Mouse (Mus musculus) neural tube, embryonic 14.5 days (tissue): Measurements from ENCODE around the gene Atxn1. TPM values are rescaled to one million over a fixed set of nuclear protein-coding genes. Genes with fewer than 3 reads are reported as not detected.

Source experiments
- ATAC-seq: fragments of 200-750 bp; cut with Nextera tagmentation; 2 replicates; pipeline ENCODE4 v1.8.0; 2017; ENCODE audit warnings: low read depth, mild to moderate bottlenecking, moderate TSS enrichment, moderate library complexity
- H3K27ac ChIP-seq: fragments of 300-500 bp; sonication (generic); 2 replicates; pipeline ENCODE4 v1.5.1; 2014; ENCODE audit warnings: low read depth, mild to moderate bottlenecking, control low read depth, low read length, moderate library complexity, mixed read lengths
- H3K27me3 ChIP-seq: fragments of 300-500 bp; sonication (generic); 2 replicates; pipeline ENCODE4 v1.6.1; 2014; ENCODE audit warnings: low read length; ENCODE audit not compliant: control insufficient read depth, insufficient read depth
- H3K36me3 ChIP-seq: fragments of 300-500 bp; sonication (generic); 2 replicates; pipeline ENCODE4 v1.6.1; 2014; ENCODE audit warnings: low read length, mixed read lengths; ENCODE audit not compliant: control insufficient read depth, insufficient read depth
- H3K4me1 ChIP-seq: fragments of 300-500 bp; sonication (generic); 2 replicates; pipeline ENCODE4 v1.6.1; 2014; ENCODE audit warnings: low read length; ENCODE audit not compliant: control insufficient read depth, insufficient read depth
- H3K4me2 ChIP-seq: fragments of 300-500 bp; sonication (generic); 2 replicates; pipeline ENCODE4 v1.6.1; 2014; ENCODE audit warnings: mild to moderate bottlenecking, low read depth, low read length, control low read depth
- H3K4me3 ChIP-seq: fragments of 300-500 bp; sonication (generic); 2 replicates; pipeline ENCODE4 v1.5.1; 2014; ENCODE audit warnings: low read depth, low read length, control low read depth, mixed read lengths
- H3K9ac ChIP-seq: fragments of 300-500 bp; sonication (generic); replicated peaks from 2 replicates; pipeline ENCODE4 v1.6.1; 2014; ENCODE audit warnings: low read depth, mild to moderate bottlenecking, control low read depth, low read length, mixed read lengths
- H3K9me3 ChIP-seq: fragments of 300-500 bp; sonication (generic); 2 replicates; pipeline ENCODE4 v1.6.1; 2016; ENCODE audit warnings: low read length; ENCODE audit not compliant: control insufficient read depth
- WGBS: fragments of 180-500 bp; shearing (Covaris S2); extraction: QIAGEN DNeasy Blood & Tissue Kit; methylation state at CpG from one replicate; pipeline ENCODE4 v1.1.7; 2014; 5-methylcytosine and 5-hydroxymethylcytosine counted together
- polyA plus RNA-seq: library from polyadenylated mRNA; unstranded; fragments of >200 nt; fragmentation: Nextera tagmentation; extraction: Ambion mirVana; gene quantifications from 2 replicates; pipeline ENCODE4 v1.2.1, GENCODE M21; 2014

Gene Atxn1
- polyA plus RNA-seq, 1 experiment from 2014 or later: 9.4 TPM

- Histone ChIP-seq H3K27me3 (no peaks in the 10 kb centered on the region), H3K36me3 (no peaks in the 10 kb centered on the region), H3K9ac (no peak overlapping the region), H3K27ac (no peak overlapping the region), H3K9me3 (no peaks in the 10 kb centered on the region), H3K4me2 (no peak overlapping the region), H3K4me1 (no peaks in the 10 kb centered on the region), H3K4me3 (no peak overlapping the region)
- ATAC-seq: no peak
- WGBS: 93% methylated on average over 5 of the region's 5 CpGs
Measured at GRCm38 (mm10) chr13:45880543-45880845, 84.3 kb downstream of the Atxn1 start.

DNA sequence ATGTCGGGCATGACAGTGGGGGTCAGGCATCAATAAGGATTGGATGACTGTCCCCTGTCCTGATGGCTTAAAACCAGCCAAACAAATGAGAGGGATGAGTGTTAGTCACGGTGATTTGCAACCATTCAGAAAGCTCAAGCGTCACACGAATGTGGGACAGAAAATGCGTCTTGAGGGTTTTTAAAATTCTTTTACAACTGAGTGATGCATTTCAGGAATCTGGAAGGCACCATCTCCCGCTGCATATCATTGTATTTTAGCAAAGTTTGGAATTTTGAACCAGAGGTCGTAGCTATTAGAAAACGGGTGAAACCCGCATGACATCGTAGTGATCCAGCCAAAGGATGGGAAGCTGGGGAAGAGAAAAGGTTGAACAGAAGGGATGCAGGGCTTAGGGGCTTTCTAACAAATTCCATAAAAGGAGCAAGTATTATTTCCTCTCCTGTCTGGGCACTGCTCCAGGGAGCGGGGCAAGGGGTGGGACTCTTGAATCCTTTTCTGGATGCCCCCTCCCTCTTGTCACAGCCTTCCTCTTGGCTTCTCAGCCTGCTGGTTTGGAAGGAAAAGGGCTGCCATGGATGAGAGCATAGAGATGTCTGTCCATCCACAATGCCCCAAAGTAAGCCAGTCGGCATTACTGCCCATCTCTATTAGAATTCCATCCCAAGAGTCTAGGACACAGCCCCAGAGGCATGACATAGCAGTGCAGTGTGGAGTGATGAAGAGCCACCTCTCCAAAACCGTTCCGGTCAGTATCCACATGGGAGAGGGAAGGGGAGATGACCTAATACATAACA, 84.9 kb downstream of the Atxn1 start:
- Histone ChIP-seq H3K9ac (no peak overlapping the region), H3K27ac (no peak overlapping the region), H3K27me3 (no peaks in the 10 kb centered on the region), H3K4me3 (no peak overlapping the region), H3K4me1 (no peaks in the 10 kb centered on the region), H3K4me2 (no peak overlapping the region), H3K36me3 (no peaks in the 10 kb centered on the region), H3K9me3 (no peaks in the 10 kb centered on the region)
- WGBS: 59% methylated on average over 14 of the region's 14 CpGs
- no peak for ATAC-seq

- no peaks in the 10 kb centered on the region for H3K27me3 ChIP-seq
- no peaks in the 10 kb centered on the region for H3K4me1 ChIP-seq
- no peak overlapping the region for H3K9ac ChIP-seq
- H3K27ac ChIP-seq: no peak overlapping the region
- ATAC-seq: no peak
- no peak overlapping the region for H3K4me3 ChIP-seq
- H3K36me3 ChIP-seq: no peaks in the 10 kb centered on the region
- H3K9me3 ChIP-seq: no peaks in the 10 kb centered on the region
- 82% methylated on average over 5 of the region's 5 CpGs for WGBS
- H3K4me2 ChIP-seq: no peak overlapping the region
Measured at GRCm38 (mm10) chr13:45876939-45877338, 87.9 kb downstream of the Atxn1 start.

- Histone ChIP-seq H3K9ac (no peak overlapping the region), H3K4me2 (no peak overlapping the region), H3K4me3 (no peak overlapping the region), H3K36me3 (no peaks in the 10 kb centered on the region), H3K27me3 (no peaks in the 10 kb centered on the region), H3K9me3 (no peaks in the 10 kb centered on the region), H3K27ac (no peak overlapping the region), H3K4me1 (no peaks in the 10 kb centered on the region)
- WGBS: 90% methylated on average over 2 of the region's 2 CpGs
- no peak for ATAC-seq
Measured at GRCm38 (mm10) chr13:45876368-45876760, 88.4 kb downstream of the Atxn1 start.

DNA sequence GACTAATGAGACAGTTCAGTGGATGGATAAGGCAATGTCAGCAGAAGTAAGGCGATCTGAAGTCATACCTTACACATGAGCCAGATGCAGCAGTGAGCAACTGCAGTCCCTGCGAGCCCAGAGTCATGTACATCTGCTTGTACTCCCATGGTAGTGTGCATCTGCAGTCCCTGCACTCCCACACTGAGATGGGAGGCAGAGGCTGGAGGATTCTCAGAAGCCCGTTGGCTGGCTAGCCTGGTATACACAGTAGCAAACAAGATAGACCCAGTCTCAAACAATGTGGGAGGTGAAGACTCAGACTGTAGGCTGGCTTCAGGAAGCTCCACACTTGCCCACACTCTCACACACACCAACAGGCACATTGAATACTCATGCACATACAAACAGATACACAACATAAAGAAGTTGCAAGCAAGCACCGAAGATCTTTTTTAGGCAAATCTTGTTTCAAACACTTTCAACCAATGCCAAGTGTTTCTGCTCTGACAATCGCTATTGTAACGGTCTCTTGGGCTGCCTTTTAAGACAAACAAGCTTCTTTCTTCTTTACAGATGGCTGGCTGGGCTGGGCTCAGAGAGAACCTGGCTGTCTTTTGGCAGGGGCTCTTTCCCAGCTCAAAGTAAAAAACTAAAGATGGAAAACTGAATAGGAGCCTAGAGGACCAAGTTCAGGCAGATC, 89.0 kb downstream of the Atxn1 start:
- no peak for ATAC-seq
- WGBS: 69% methylated on average over 6 of the region's 6 CpGs
- Histone ChIP-seq H3K9ac (no peak overlapping the region), H3K9me3 (no peaks in the 10 kb centered on the region), H3K4me1 (no peaks in the 10 kb centered on the region), H3K4me3 (no peak overlapping the region), H3K27me3 (no peaks in the 10 kb centered on the region), H3K27ac (no peak overlapping the region), H3K4me2 (no peak overlapping the region), H3K36me3 (no peaks in the 10 kb centered on the region)

- H3K9ac ChIP-seq: no peak overlapping the region
- no peak overlapping the region for H3K27ac ChIP-seq
- no peak overlapping the region for H3K4me3 ChIP-seq
- H3K36me3 ChIP-seq: no peaks in the 10 kb centered on the region
- 95% methylated on average over 4 of the region's 4 CpGs for WGBS
- H3K4me2 ChIP-seq: no peak overlapping the region
- no peaks in the 10 kb centered on the region for H3K27me3 ChIP-seq
- H3K4me1 ChIP-seq: no peaks in the 10 kb centered on the region
- H3K9me3 ChIP-seq: no peaks in the 10 kb centered on the region
- ATAC-seq: no peak
Measured at GRCm38 (mm10) chr13:45874196-45874595, 90.6 kb downstream of the Atxn1 start.

- Histone ChIP-seq H3K4me3 (no peak overlapping the region), H3K36me3 (no peaks in the 10 kb centered on the region), H3K4me1 (no peaks in the 10 kb centered on the region), H3K9me3 (no peaks in the 10 kb centered on the region), H3K9ac (no peak overlapping the region), H3K27ac (no peak overlapping the region), H3K4me2 (no peak overlapping the region), H3K27me3 (no peaks in the 10 kb centered on the region)
- whole genome bisulfite sequencing: 92% methylated on average over 7 of the region's 7 CpGs
- no peak for ATAC-seq
Measured at GRCm38 (mm10) chr13:45872966-45873365, 91.8 kb downstream of the Atxn1 start.

GRCm38 (mm10) chr13:45872041-45872746, 92.6 kb downstream of the Atxn1 start:
- ATAC-seq: no peak
- Histone ChIP-seq H3K4me1 (no peaks in the 10 kb centered on the region), H3K9ac (no peak overlapping the region), H3K36me3 (no peaks in the 10 kb centered on the region), H3K27ac (no peak overlapping the region), H3K27me3 (no peaks in the 10 kb centered on the region), H3K4me2 (no peak overlapping the region), H3K9me3 (no peaks in the 10 kb centered on the region), H3K4me3 (no peak overlapping the region)
- WGBS: 86% methylated on average over 14 of the region's 14 CpGs

DNA sequence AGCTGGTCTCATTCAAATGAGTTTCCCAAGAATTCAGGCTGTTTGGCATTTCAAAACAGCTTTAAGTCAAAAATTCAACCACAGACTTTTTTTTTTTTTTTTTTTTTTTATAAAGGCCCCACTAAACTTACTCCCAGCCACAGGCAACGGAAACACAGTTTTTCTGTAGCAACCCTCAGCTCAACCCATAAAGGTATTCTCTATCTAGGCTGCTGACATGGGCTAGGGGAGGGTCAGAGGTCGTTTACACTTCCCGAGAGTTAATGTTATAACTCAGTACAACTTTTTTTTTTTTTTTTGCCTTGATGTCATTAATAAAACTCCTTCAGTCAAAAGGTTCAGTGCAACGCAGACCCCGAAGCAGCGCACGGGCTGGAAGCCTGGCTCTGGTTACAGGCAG, 93.3 kb downstream of the Atxn1 start:
- Histone ChIP-seq H3K4me3 (no peak overlapping the region), H3K27me3 (no peaks in the 10 kb centered on the region), H3K9ac (no peak overlapping the region), H3K9me3 (no peaks in the 10 kb centered on the region), H3K27ac (no peak overlapping the region), H3K4me2 (no peak overlapping the region), H3K4me1 (no peaks in the 10 kb centered on the region), H3K36me3 (no peaks in the 10 kb centered on the region)
- 78% methylated on average over 7 of the region's 7 CpGs for WGBS
- ATAC-seq: no peak
